Mouse (Mus musculus): ENCODE results near the gene Lsp1.

GRCm38 (mm10) chr7:142522352-142522751, 61.7 kb downstream of the Lsp1 start:
- TF ChIP-seq CTCF (IDR thresholded peaks at IDR 0.05; ENCODE audit: extremely low read depth, insufficient read length, insufficient replicate concordance, low read depth, low read length): peak; percentile 63; the same call in 1 of the 2 replicates
- TF ChIP-seq POLR2A (IDR thresholded peaks at IDR 0.05; ENCODE audit: low read depth, low read length): no peak

Measured in small intestine, adult 2 months (tissue).